Mouse (Mus musculus): ENCODE measurements around the gene Gpr152. TPM values are rescaled to one million over a fixed set of nuclear protein-coding genes. Genes with fewer than 3 reads are reported as not detected.
"Not testable (repeated sequence)": the region's sequence is repeated elsewhere in the genome, so short reads cannot be mapped to it uniquely, and the experiment has no call there.

The Gpr152 gene
- polyA plus RNA-seq, 1 experiment from 2014 or later = 0.05 TPM

GRCm38 (mm10) chr19:4122411-4123370 is 16.9 kb upstream of the Gpr152 start:
- Histone ChIP-seq H3K9ac (no peak overlapping the region), H3K9me3 (replicated peaks) (no peaks in the 10 kb centered on the region), H3K36me3 (peaks cover 6% of the 10 kb centered on the region), H3K27me3 (no peaks in the 10 kb centered on the region), H3K27ac (no peak overlapping the region), H3K4me2 (replicated peaks) (no peak overlapping the region), H3K4me1 (peaks cover 28% of the 10 kb centered on the region), H3K4me3 (no peak overlapping the region)
- ATAC-seq (ENCODE audit: low FRiP score) = no peak
- WGBS = 84% methylated on average over 7 of the region's 7 CpGs

- no peaks in the 10 kb centered on the region for H3K27me3 ChIP-seq
Observed at GRCm38 (mm10) chr19:4124432-4124831, 15.2 kb upstream of the Gpr152 start.

GRCm38 (mm10) chr19:4125268-4125667 is 14.3 kb upstream of the Gpr152 start:
- not testable (repeated sequence) for H3K27me3 ChIP-seq; H3K9me3 ChIP-seq (replicated peaks); ATAC-seq (ENCODE audit: low FRiP score)
- peak overlapping the region; percentile 62 for H3K4me3 ChIP-seq
- peaks cover 25% of the 10 kb centered on the region for H3K36me3 ChIP-seq
- WGBS = 61% methylated on average over 1 of the region's 4 CpGs
- H3K4me1 ChIP-seq = peaks cover 25% of the 10 kb centered on the region
- H3K27ac ChIP-seq = peak overlapping the region; percentile 64; the same call in 1 of the 2 replicates
- peak overlapping the region; percentile 76 for H3K9ac ChIP-seq
- H3K4me2 ChIP-seq (replicated peaks) = peak overlapping the region; percentile 67

More at GRCm38 (mm10) chr19:4124432-4124831, 15.2 kb upstream of the Gpr152 start:
- WGBS = 82% methylated on average over 4 of the region's 4 CpGs
- Histone ChIP-seq H3K27ac (no peak overlapping the region), H3K4me1 (peaks cover 29% of the 10 kb centered on the region), H3K9me3 (replicated peaks) (no peaks in the 10 kb centered on the region), H3K4me3 (no peak overlapping the region), H3K4me2 (replicated peaks) (no peak overlapping the region), H3K9ac (no peak overlapping the region), H3K36me3 (peaks cover 17% of the 10 kb centered on the region)
- no peak for ATAC-seq (ENCODE audit: low FRiP score)

GRCm38 (mm10) chr19:4125741-4126696 is 13.6 kb upstream of the Gpr152 start, which contains the start of gene Aip:
Gene Aip (minus strand): TSS chr19:4125858.
- Histone ChIP-seq H3K4me1 (peaks cover 18% of the 10 kb centered on the region), H3K27ac (peak within 1 kb of the TSS; percentile 64; the same call in 1 of the 2 replicates), H3K9ac (peak within 1 kb of the TSS; percentile 76), H3K9me3 (replicated peaks) (no peaks in the 10 kb centered on the region), H3K4me3 (peak within 1 kb of the TSS; percentile 62), H3K27me3 (no peaks in the 10 kb centered on the region), H3K4me2 (replicated peaks) (peak within 1 kb of the TSS; percentile 67), H3K36me3 (peaks cover 30% of the 10 kb centered on the region)
- WGBS = under 1% methylated on average over 58 of the region's 64 CpGs
- ATAC-seq (ENCODE audit: low FRiP score) = peak; percentile 93

GRCm38 (mm10) chr19:4126759-4127495 is 12.7 kb upstream of the Gpr152 start:
- no peak for ATAC-seq (ENCODE audit: low FRiP score)
- WGBS = 74% methylated on average over 7 of the region's 7 CpGs
- peak overlapping the region; percentile 67 for H3K4me2 ChIP-seq (replicated peaks)

GRCm38 (mm10) chr19:4129462-4129861 is 10.1 kb upstream of the Gpr152 start:
- H3K4me1 ChIP-seq = peaks cover 18% of the 10 kb centered on the region
- no peak for ATAC-seq (ENCODE audit: low FRiP score)
- H3K36me3 ChIP-seq = peaks cover 54% of the 10 kb centered on the region
- H3K9ac ChIP-seq = no peak overlapping the region
- no peak overlapping the region for H3K27ac ChIP-seq
- 95% methylated on average over 7 of the region's 7 CpGs for WGBS
- no peak overlapping the region for H3K4me3 ChIP-seq
- H3K27me3 ChIP-seq = no peaks in the 10 kb centered on the region
- no peaks in the 10 kb centered on the region for H3K9me3 ChIP-seq (replicated peaks)
- no peak overlapping the region for H3K4me2 ChIP-seq (replicated peaks)

More at GRCm38 (mm10) chr19:4126759-4127495, 12.7 kb upstream of the Gpr152 start:
- H3K4me3 ChIP-seq = peak overlapping the region; percentile 62
- H3K27ac ChIP-seq = no peak overlapping the region
- no peaks in the 10 kb centered on the region for H3K9me3 ChIP-seq (replicated peaks)
- peaks cover 39% of the 10 kb centered on the region for H3K36me3 ChIP-seq
- peaks cover 18% of the 10 kb centered on the region for H3K4me1 ChIP-seq
- no peaks in the 10 kb centered on the region for H3K27me3 ChIP-seq
- H3K9ac ChIP-seq = peak overlapping the region; percentile 76

GRCm38 (mm10) chr19:4130106-4130505 is 9.5 kb upstream of the Gpr152 start:
- Histone ChIP-seq H3K9me3 (replicated peaks) (no peaks in the 10 kb centered on the region), H3K36me3 (peaks cover 54% of the 10 kb centered on the region), H3K9ac (no peak overlapping the region), H3K4me1 (peaks cover 17% of the 10 kb centered on the region), H3K27me3 (no peaks in the 10 kb centered on the region), H3K4me3 (no peak overlapping the region), H3K27ac (no peak overlapping the region), H3K4me2 (replicated peaks) (no peak overlapping the region)
- 85% methylated on average over 4 of the region's 4 CpGs for WGBS
- ATAC-seq (ENCODE audit: low FRiP score) = no peak

- no peak for ATAC-seq (ENCODE audit: low FRiP score)
- Histone ChIP-seq H3K4me2 (replicated peaks) (no peak overlapping the region), H3K36me3 (peaks cover 54% of the 10 kb centered on the region), H3K27me3 (no peaks in the 10 kb centered on the region), H3K4me1 (peaks cover 15% of the 10 kb centered on the region), H3K9ac (no peak overlapping the region), H3K9me3 (replicated peaks) (no peaks in the 10 kb centered on the region), H3K27ac (no peak overlapping the region), H3K4me3 (no peak overlapping the region)
- 92% methylated on average over 5 of the region's 5 CpGs for WGBS
Observed at GRCm38 (mm10) chr19:4131075-4131474, 8.5 kb upstream of the Gpr152 start.

GRCm38 (mm10) chr19:4131768-4132167 is 7.8 kb upstream of the Gpr152 start:
- H3K36me3 ChIP-seq = peaks cover 54% of the 10 kb centered on the region
- no peak overlapping the region for H3K9ac ChIP-seq
- H3K4me2 ChIP-seq (replicated peaks) = no peak overlapping the region
- H3K4me1 ChIP-seq = peaks cover 10% of the 10 kb centered on the region
- ATAC-seq (ENCODE audit: low FRiP score) = no peak
- H3K9me3 ChIP-seq (replicated peaks) = no peaks in the 10 kb centered on the region
- no peaks in the 10 kb centered on the region for H3K27me3 ChIP-seq
- 91% methylated on average over 2 of the region's 2 CpGs for whole genome bisulfite sequencing
- H3K27ac ChIP-seq = no peak overlapping the region
- no peak overlapping the region for H3K4me3 ChIP-seq

- no peak overlapping the region for H3K4me2 ChIP-seq (replicated peaks)
- H3K4me3 ChIP-seq = no peak overlapping the region
- 85% methylated on average over 4 of the region's 4 CpGs for WGBS
- H3K4me1 ChIP-seq = no peaks in the 10 kb centered on the region
- H3K9me3 ChIP-seq (replicated peaks) = no peaks in the 10 kb centered on the region
- H3K27me3 ChIP-seq = no peaks in the 10 kb centered on the region
- H3K36me3 ChIP-seq = peaks cover 38% of the 10 kb centered on the region
- H3K9ac ChIP-seq = no peak overlapping the region
- H3K27ac ChIP-seq = no peak overlapping the region
- ATAC-seq (ENCODE audit: low FRiP score) = no peak
Observed at GRCm38 (mm10) chr19:4134354-4134753, 5.2 kb upstream of the Gpr152 start.

- ATAC-seq (ENCODE audit: low FRiP score); H3K4me3 ChIP-seq: not testable (repeated sequence)
Observed at GRCm38 (mm10) chr19:4135229-4135962, 4.2 kb upstream of the Gpr152 start.

More at GRCm38 (mm10) chr19:4135229-4135962, 4.2 kb upstream of the Gpr152 start:
- H3K27ac ChIP-seq; H3K27me3 ChIP-seq; H3K4me2 ChIP-seq (replicated peaks); H3K9ac ChIP-seq; H3K4me1 ChIP-seq; H3K9me3 ChIP-seq (replicated peaks): not testable (repeated sequence)
- peaks cover 29% of the 10 kb centered on the region for H3K36me3 ChIP-seq
- WGBS = 82% methylated on average over 6 of the region's 6 CpGs
